Mouse (Mus musculus): ENCODE data around the gene Farsa.

DNA sequence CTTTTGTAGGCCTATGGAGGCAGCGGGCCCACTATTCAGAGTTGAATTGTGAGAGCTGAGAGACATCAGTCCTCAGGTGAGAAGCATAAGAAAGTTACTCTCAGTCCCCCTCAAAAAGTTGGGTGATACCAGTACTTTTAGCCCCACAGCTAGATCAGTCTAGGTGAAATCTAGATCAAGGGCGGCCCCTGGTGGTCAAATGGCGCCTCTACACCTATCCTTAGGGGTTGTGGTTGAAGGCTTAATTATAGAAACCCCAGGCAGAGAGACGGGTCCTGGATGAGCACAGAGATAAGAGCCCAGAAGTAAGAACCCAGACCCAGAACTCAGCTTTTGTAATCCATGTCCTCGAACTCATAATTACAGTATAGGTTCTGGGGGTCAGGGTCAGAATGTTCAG lies 43.7 kb upstream of the Farsa start:
- TF ChIP-seq CTCF (IDR thresholded peaks at IDR 0.05; ENCODE audit: low read depth) (peak; percentile 88), EP300 (IDR thresholded peaks at IDR 0.05; ENCODE audit: low read depth) (0 out of 2 replicates have a peak, but pooled peaks have one; percentile 22)
